Mouse (Mus musculus) hindbrain, embryonic 14.5 days (tissue): ENCODE measurements around the gene Ndufa6. TPM values are rescaled to one million over a fixed set of nuclear protein-coding genes. Genes with fewer than 3 reads are reported as not detected.
A peak's percentile ranks its signal among the peaks of the same experiment; 100 is the strongest.

ENCODE experiments used
- ATAC-seq: fragments of 200-750 bp; cut with Nextera tagmentation; 2 replicates; pipeline ENCODE4 v1.8.0; 2017; ENCODE audit warnings: moderate number of reproducible peaks, mild to moderate bottlenecking, moderate TSS enrichment, moderate library complexity; ENCODE audit not compliant: low FRiP score
- DNase-seq: peaks from one replicate; pipeline ENCODE4 v3.0.0-alpha.2; 2015; ENCODE audit warnings: low spot score
- H3K27ac ChIP-seq: fragments of 300-500 bp; sonication (generic); 2 replicates; pipeline ENCODE4 v1.5.1; 2014; ENCODE audit warnings: mild to moderate bottlenecking, moderate library complexity
- H3K27me3 ChIP-seq: fragments of 300-500 bp; sonication (generic); 2 replicates; pipeline ENCODE4 v1.6.1; 2014; ENCODE audit warnings: mild to moderate bottlenecking, low read length, mixed read lengths; ENCODE audit not compliant: control insufficient read depth, insufficient read depth
- H3K36me3 ChIP-seq: fragments of 300-500 bp; sonication (generic); replicated peaks from 2 replicates; pipeline ENCODE4 v1.6.1; 2014; ENCODE audit not compliant: control insufficient read depth, insufficient read depth
- H3K4me1 ChIP-seq: fragments of 300-500 bp; sonication (generic); replicated peaks from 2 replicates; pipeline ENCODE4 v1.6.1; 2014; ENCODE audit warnings: antibody characterized with exemption, low read length, mixed read lengths; ENCODE audit not compliant: control insufficient read depth, insufficient read depth
- H3K4me2 ChIP-seq: fragments of 300-500 bp; sonication (generic); replicated peaks from 2 replicates; pipeline ENCODE4 v1.6.1; 2014; ENCODE audit warnings: mild to moderate bottlenecking, moderate library complexity
- H3K4me3 ChIP-seq: fragments of 300-500 bp; sonication (generic); replicated peaks from 2 replicates; pipeline ENCODE4 v1.5.1; 2014; ENCODE audit warnings: mild to moderate bottlenecking, low read length
- H3K9ac ChIP-seq: fragments of 300-500 bp; sonication (generic); 2 replicates; pipeline ENCODE4 v1.6.1; 2014
- H3K9me3 ChIP-seq: fragments of 300-500 bp; sonication (generic); 2 replicates; pipeline ENCODE4 v1.6.1; 2016; ENCODE audit warnings: low read length; ENCODE audit not compliant: control insufficient read depth
- WGBS: fragments of 180-500 bp; shearing (Covaris S2); extraction: QIAGEN DNeasy Blood & Tissue Kit; methylation state at CpG from one replicate; pipeline ENCODE4 v1.1.7; 2014; 5-methylcytosine and 5-hydroxymethylcytosine counted together
- polyA plus RNA-seq: library from polyadenylated mRNA; unstranded; fragments of >200 nt; fragmentation: Nextera tagmentation; extraction: Ambion mirVana; gene quantifications from 2 replicates; pipeline ENCODE4 v1.2.1, GENCODE M21; 2014

Gene Ndufa6
- polyA plus RNA-seq, 1 experiment from 2014 or later: 445 TPM

DNA sequence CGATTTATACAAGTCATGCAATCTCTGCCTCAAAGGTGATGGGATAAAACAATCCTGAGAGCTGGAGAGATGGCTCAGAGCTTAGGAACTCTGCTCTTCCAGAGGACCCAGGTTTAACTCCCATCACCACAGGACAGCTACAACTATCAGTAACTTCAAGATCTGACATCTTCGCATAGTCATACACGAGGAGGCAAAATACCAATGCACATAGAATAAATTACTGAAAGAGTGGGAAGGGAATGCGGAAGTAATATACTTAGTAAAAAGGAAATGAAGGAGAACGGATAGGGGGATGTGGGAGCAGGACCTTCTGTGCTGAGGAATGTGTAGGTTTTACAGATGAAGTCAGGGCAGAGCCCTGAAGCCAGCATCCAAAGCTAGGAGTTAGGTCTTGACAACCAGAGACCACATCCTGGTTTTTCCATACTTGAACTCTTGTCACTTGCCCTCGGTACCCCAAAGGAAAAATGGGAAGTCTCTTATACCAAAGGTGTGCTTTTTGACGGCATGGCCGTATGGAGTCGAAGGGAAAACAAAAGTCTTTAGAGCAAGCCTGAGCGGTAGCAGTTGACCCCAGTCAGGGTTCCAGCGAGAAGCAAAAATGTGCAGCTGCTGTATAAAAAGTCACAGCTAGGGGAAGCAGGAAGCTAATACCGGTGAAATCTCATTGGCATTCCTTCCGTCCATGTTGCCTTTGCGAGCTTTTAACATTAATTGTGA lies 7.4 kb downstream of the Ndufa6 start:
- Histone ChIP-seq H3K4me3 (peak overlapping the region; percentile 57), H3K4me1 (peaks cover 12% of the 10 kb centered on the region), H3K9ac (peak overlapping the region; percentile 72), H3K4me2 (peak overlapping the region; percentile 83), H3K36me3 (peaks cover 36% of the 10 kb centered on the region), H3K27ac (peak overlapping the region; percentile 67), H3K9me3 (no peaks in the 10 kb centered on the region), H3K27me3 (no peaks in the 10 kb centered on the region)
- ATAC-seq: no peak
- 61% methylated on average over 14 of the region's 14 CpGs for WGBS
- no peak for DNase-seq

DNA sequence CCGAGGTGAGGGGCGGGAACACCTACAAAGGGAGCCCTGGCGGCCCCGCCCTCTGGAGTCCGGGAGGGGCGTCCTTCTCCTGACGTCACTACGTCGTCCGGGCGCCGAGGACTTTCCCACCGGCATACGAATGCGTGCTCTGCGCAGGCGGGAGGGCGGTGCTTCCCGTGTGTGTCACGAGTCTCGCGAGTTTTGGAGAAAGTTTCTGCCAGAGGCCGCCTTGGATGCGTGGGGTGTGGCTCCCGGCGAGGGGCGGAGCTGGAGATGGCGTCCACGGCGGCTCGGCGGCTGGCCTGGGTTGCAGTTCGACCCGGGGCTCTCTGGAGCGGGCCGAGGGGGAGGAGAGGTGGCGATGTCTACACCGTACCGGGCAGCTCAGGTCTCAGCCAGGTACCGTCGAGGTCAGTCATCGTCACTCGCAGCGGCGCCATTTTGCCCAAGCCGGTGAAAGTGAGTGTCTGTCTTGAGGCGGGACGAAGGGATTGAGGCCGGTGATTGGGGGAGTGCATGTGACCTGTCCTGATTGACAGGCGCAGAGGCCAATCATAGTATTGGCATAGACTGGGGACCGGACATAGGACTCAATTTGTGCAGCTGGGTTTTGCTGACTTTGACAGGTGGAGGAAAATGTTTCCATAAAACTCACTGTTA lies 8.2 kb downstream of the Ndufa6 start:
- Histone ChIP-seq H3K9me3 (no peaks in the 10 kb centered on the region), H3K4me2 (peak overlapping the region; percentile 83), H3K27ac (peak overlapping the region; percentile 88), H3K4me3 (peak overlapping the region; percentile 57), H3K9ac (peak overlapping the region; percentile 72), H3K36me3 (peaks cover 35% of the 10 kb centered on the region), H3K4me1 (peaks cover 14% of the 10 kb centered on the region), H3K27me3 (peaks cover 4% of the 10 kb centered on the region)
- WGBS: under 1% methylated on average over 51 of the region's 51 CpGs
- DNase-seq (peak; percentile 98), ATAC-seq (peak; percentile 97)

DNA sequence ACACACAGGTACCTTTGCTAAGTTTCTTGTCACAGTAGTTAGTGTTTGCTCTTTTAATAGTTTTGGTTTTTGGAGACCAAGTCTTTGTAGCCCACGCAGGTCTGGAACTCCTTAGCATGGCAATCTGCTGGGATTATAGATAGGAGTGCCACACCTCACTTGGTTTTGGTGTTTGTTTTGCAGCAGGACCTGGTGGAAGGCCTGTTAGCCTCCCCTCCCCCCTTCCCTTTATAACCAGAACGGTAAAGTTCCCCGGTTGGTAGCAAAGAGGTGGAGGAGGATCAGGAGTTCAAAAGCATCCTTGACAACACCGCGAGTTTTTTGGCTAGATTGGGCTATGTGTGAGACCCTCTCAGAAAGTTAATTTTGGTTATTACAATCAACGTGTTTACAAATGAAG lies 9.2 kb downstream of the Ndufa6 start:
- WGBS: 90% methylated on average over 6 of the region's 6 CpGs
- peaks cover 15% of the 10 kb centered on the region for H3K4me1 ChIP-seq
- H3K27me3 ChIP-seq: peaks cover 13% of the 10 kb centered on the region
- H3K36me3 ChIP-seq: peaks cover 25% of the 10 kb centered on the region
- H3K9me3 ChIP-seq: no peaks in the 10 kb centered on the region
- DNase-seq: no peak
- no peak overlapping the region for H3K9ac ChIP-seq
- no peak overlapping the region for H3K27ac ChIP-seq
- H3K4me2 ChIP-seq: no peak overlapping the region
- no peak overlapping the region for H3K4me3 ChIP-seq
- ATAC-seq: no peak

DNA sequence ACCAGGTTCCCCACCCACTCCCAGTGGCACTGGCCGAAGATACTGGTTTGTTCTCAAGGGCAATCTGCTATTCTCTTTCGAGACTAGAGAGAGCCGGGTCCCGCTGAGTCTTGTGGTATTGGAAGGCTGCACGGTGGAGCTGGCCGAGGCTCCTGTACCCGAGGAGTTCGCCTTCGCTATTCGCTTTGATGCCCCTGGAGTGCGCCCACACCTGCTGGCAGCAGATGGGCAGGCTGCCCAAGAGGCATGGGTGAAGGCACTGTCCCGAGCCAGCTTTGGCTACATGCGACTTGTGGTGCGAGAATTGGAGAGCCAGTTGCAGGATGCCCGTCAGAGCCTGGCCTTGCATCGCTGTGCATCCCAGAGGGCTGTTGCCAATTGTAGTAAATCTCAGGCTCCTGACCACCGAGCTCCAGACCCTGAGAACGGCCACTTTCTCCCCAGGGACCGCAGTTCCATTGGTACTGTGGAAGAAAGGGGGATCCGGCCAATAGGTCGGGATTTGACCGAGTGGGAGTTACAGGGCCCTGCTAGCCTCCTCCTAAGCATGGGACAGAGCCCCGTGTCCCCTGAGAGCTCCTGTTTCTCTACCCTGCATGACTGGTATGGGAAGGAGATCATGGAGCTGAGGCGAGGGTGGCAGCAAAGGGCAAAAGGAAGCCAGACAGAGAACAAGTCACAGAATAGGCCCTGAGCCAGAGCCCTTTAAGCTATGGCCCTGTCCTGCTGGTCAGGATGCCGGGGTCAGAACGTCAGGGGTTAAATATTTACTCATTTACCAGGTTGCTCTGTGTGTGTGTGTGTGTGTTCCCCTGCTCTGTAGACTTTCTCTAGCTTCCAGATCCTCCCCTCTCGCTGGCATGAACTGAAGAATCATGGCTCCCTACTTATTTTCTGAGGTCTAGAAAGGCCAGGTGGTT lies 10.5 kb downstream of the Ndufa6 start:
- 89% methylated on average over 27 of the region's 27 CpGs for WGBS
- H3K27me3 ChIP-seq: peaks cover 18% of the 10 kb centered on the region
- no peak for ATAC-seq

DNA sequence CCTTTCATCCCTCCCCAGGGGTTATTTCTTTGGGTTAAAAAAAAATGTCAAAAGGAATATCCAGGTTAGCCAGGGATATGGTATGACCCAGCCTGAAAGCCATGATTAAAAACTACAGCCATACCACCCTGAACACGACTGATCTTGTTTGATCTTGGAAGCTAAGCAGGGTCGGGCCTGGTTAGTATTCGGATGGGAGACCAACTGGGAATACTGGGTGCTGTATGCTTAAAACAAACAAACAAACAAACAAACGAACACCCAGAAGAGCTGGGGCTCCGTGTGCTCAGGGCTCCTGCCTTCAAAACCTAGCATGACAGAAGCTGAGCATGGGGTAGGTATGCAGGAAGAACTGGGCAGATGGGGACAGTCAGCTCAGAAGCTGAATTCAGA lies 11.6 kb downstream of the Ndufa6 start:
- 80% methylated on average over 5 of the region's 5 CpGs for WGBS
- no peak overlapping the region for H3K27ac ChIP-seq
- H3K4me2 ChIP-seq: no peak overlapping the region
- DNase-seq: no peak
- no peak overlapping the region for H3K9ac ChIP-seq
- peaks cover 18% of the 10 kb centered on the region for H3K27me3 ChIP-seq
- H3K4me3 ChIP-seq: no peak overlapping the region
- no peak for ATAC-seq
- H3K9me3 ChIP-seq: no peaks in the 10 kb centered on the region
- H3K4me1 ChIP-seq: peaks cover 21% of the 10 kb centered on the region
- peaks cover under 1% of the 10 kb centered on the region for H3K36me3 ChIP-seq

More for the DNA sequence above, 10.5 kb downstream of the Ndufa6 start:
- Histone ChIP-seq H3K4me2 (no peak overlapping the region), H3K4me1 (peaks cover 15% of the 10 kb centered on the region), H3K27ac (no peak overlapping the region), H3K9ac (no peak overlapping the region), H3K4me3 (no peak overlapping the region), H3K36me3 (peaks cover 12% of the 10 kb centered on the region), H3K9me3 (no peaks in the 10 kb centered on the region)
- DNase-seq: no peak

DNA sequence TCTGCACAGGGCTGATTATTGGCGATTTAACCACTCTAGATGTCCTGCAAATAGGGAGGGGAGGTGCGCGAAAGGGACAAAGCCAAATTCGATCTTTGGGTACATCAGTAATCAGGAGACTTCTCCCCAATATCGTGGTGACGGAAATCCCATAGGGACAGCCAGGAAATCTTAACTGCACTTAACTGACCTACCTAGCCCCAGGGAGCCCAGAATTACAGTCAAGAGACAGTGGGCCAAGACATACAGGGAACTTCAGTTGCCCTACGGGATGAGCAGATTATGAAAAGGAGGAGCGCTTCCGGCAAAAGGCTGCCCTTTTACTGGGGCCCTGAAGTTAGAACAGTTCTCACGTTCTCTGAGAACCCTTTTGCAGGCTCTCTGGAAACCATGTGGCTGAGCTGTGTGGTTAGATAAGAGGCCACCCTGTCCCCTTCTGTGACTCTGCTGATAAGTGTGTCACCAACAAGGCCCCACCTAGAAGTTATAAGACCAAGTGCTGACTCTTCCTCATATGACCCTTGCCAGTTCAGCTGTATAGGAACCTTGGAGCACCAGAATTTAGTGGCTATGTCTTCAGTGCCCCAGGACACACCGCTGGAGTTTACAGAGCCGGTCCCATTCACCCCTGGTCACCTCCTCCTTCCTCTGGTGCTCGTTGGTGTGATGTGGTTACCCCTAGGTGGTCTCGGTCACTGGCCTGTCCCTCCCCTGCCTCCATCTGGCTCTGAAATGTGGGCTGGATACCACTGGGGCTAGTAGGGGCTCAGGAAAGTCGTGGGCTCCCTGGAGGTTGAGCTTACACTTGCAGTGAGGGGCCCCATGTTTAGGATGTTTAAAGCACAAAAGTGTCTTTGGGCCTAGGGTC lies 12.2 kb downstream of the Ndufa6 start:
- H3K9ac ChIP-seq: peak overlapping the region; percentile 50; the same call in 1 of the 2 replicates
- no peak overlapping the region for H3K27ac ChIP-seq
- H3K4me2 ChIP-seq: peak overlapping the region; percentile 51
- no peak for ATAC-seq
- no peak for DNase-seq
- H3K4me3 ChIP-seq: no peak overlapping the region
- peaks cover 18% of the 10 kb centered on the region for H3K27me3 ChIP-seq
- H3K4me1 ChIP-seq: peaks cover 16% of the 10 kb centered on the region
- 71% methylated on average over 15 of the region's 15 CpGs for WGBS
- H3K9me3 ChIP-seq: no peaks in the 10 kb centered on the region
- H3K36me3 ChIP-seq: no peaks in the 10 kb centered on the region

DNA sequence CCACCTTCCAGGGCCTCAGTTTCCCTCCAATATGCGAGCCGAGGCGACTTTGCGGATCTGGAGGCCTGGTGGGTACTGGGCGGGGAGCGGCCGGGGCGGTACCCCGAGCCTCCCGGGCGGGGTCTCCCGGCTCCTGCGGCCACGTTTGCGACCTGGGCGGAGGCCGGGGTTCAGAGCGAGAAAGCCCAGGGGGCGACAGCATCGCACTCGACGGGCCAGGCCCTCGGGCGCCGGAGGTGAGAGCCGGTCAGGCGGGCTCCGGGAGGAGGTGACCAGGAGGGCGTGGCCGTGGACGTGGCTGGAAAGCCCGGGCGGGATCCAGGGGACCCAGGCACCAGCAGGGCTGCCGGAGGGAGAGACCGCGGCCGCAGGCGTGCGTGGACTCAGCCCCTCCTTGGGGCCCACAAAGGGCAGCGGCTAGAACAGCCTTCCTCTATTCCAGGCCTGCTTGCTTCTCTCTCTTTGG lies 13.1 kb downstream of the Ndufa6 start:
- WGBS: 5% methylated on average over 39 of the region's 40 CpGs
- H3K4me2 ChIP-seq: peak overlapping the region; percentile 51
- H3K4me3 ChIP-seq: peak overlapping the region; percentile 24
- H3K27ac ChIP-seq: no peak overlapping the region
- DNase-seq (no peak), ATAC-seq (no peak)
- peaks cover 18% of the 10 kb centered on the region for H3K27me3 ChIP-seq
- H3K9ac ChIP-seq: peak overlapping the region; percentile 50
- H3K36me3 ChIP-seq: no peaks in the 10 kb centered on the region; the same call in 1 of the 2 replicates
- H3K4me1 ChIP-seq: peaks cover 14% of the 10 kb centered on the region
- H3K9me3 ChIP-seq: no peaks in the 10 kb centered on the region

DNA sequence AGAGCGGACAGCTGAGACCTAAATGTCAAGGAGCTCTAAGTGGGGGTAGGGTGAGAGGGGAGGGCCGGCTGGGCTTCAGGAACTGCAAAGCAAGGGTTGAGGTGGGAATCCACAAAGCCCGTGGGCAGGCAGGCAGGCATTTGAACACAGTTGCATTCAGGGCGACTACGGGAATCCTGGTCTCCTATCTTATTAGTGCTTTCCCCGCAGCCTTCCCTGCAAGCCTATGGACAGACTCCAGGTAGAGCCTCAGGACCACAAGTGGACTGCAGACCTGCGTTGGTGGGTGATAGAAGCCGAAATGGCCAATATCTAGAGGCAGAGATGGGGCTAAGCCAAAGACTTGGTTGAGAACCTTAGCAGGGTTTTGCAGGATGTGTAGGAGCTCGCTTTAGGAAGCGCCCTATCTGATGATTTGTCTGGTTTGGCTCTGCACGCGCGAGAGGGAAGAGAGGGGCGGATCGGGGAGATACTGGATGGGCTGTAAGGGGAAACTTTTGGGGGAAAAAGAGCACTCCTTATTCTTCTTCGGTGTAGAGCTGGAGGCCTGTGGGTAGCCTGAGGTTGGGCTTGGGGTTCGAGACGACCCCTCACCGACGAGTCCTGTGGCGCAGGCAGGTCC lies 13.6 kb downstream of the Ndufa6 start:
- H3K9ac ChIP-seq: peak overlapping the region; percentile 50
- H3K27ac ChIP-seq: no peak overlapping the region

More for the DNA sequence above, 13.6 kb downstream of the Ndufa6 start:
- Histone ChIP-seq H3K27me3 (peaks cover 18% of the 10 kb centered on the region), H3K4me1 (peaks cover 14% of the 10 kb centered on the region), H3K9me3 (no peaks in the 10 kb centered on the region), H3K36me3 (peaks cover 3% of the 10 kb centered on the region; the same call in 1 of the 2 replicates), H3K4me2 (peak overlapping the region; percentile 51), H3K4me3 (peak overlapping the region; percentile 24)
- DNase-seq (no peak), ATAC-seq (no peak)
- 47% methylated on average over 21 of the region's 21 CpGs for WGBS
